Mouse (Mus musculus) kidney, adult 2 months (tissue): Measurements from ENCODE around the gene Kcng3. TPM values are rescaled to one million over a fixed set of nuclear protein-coding genes. Genes with fewer than 3 reads are reported as not detected.

Experiments used
- DNase-seq: peaks from one replicate; pipeline ENCODE4 v3.0.0; 2021
- H3K27ac ChIP-seq: fragments of 200-500 bp; 2 replicates; pipeline ENCODE4 v1.5.1; 2012; ENCODE audit warnings: low read depth, low read length, control low read depth, inconsistent platforms; ENCODE audit not compliant: insufficient read depth
- H3K27me3 ChIP-seq: fragments of 200-500 bp; replicated peaks from 2 replicates; pipeline ENCODE4 v1.6.1; 2012; ENCODE audit warnings: mild to moderate bottlenecking, moderate library complexity, low read length, inconsistent platforms; ENCODE audit not compliant: control insufficient read depth, insufficient read depth
- H3K36me3 ChIP-seq: fragments of 200-500 bp; 2 replicates; pipeline ENCODE4 v1.6.1; 2012; ENCODE audit warnings: mild to moderate bottlenecking, moderate library complexity, low read length, inconsistent platforms; ENCODE audit not compliant: control insufficient read depth, insufficient read depth
- H3K4me1 ChIP-seq: fragments of 200-500 bp; 2 replicates; pipeline ENCODE4 v1.6.1; 2011; ENCODE audit warnings: low read length; ENCODE audit not compliant: control insufficient read depth, insufficient read depth
- H3K4me3 ChIP-seq: fragments of 200-500 bp; 2 replicates; pipeline ENCODE4 v1.5.1; 2011; ENCODE audit warnings: mild to moderate bottlenecking, low read depth, low read length, control low read depth; ENCODE audit not compliant: insufficient read depth
- CTCF ChIP-seq: fragments of 200-500 bp; conservative IDR thresholded peaks from 2 replicates; pipeline ENCODE4 v1.5.1; 2011; ENCODE audit warnings: low read depth, mild to moderate bottlenecking, control low read depth, low read length, moderate library complexity, mixed read lengths; ENCODE audit not compliant: insufficient read depth, insufficient read length
- POLR2A ChIP-seq: fragments of 200-500 bp; IDR thresholded peaks from one replicate; pipeline ENCODE4 v1.6.1; 2011; ENCODE audit warnings: low read depth, low read length, control low read depth
- WGBS: fragments of 180-500 bp; shearing (Covaris S2); methylation state at CpG from one replicate; pipeline ENCODE4 v1.1.7; 2018; 5-methylcytosine and 5-hydroxymethylcytosine counted together
- polyA plus RNA-seq: library from polyadenylated mRNA; depleted of rRNA; stranded (reverse); fragments of >200 nt; gene quantifications from 2 replicates; pipeline ENCODE4 v1.2.3, GENCODE M21; 2012

Gene Kcng3
- polyA plus RNA-seq, 1 experiment: 0.08 TPM

GRCm38 (mm10) chr17:83554997-83555396 is 76.7 kb downstream of the Kcng3 start:
- Histone ChIP-seq H3K4me3 (no peak overlapping the region), H3K27me3 (no peaks in the 10 kb centered on the region), H3K27ac (no peak overlapping the region), H3K36me3 (no peaks in the 10 kb centered on the region), H3K4me1 (no peaks in the 10 kb centered on the region)
- 86% methylated on average over 7 of the region's 7 CpGs for WGBS
- TF ChIP-seq CTCF (no peak), POLR2A (no peak)
- DNase-seq: no peak

GRCm38 (mm10) chr17:83548501-83549233 is 83.0 kb downstream of the Kcng3 start:
- H3K27ac ChIP-seq: no peak overlapping the region
- H3K36me3 ChIP-seq: no peaks in the 10 kb centered on the region
- no peak overlapping the region for H3K4me3 ChIP-seq
- 64% methylated on average over 12 of the region's 12 CpGs for WGBS
- no peak for TF ChIP-seq POLR2A
- TF ChIP-seq CTCF: no peak
- no peak for DNase-seq
- no peaks in the 10 kb centered on the region for H3K4me1 ChIP-seq
- H3K27me3 ChIP-seq: no peaks in the 10 kb centered on the region

- 82% methylated on average over 10 of the region's 10 CpGs for WGBS
- Histone ChIP-seq H3K27ac (no peak overlapping the region), H3K27me3 (no peaks in the 10 kb centered on the region), H3K4me1 (no peaks in the 10 kb centered on the region), H3K36me3 (no peaks in the 10 kb centered on the region), H3K4me3 (no peak overlapping the region)
- DNase-seq: no peak
- TF ChIP-seq POLR2A: no peak
Measured at GRCm38 (mm10) chr17:83547145-83547544, 84.5 kb downstream of the Kcng3 start.

- DNase-seq: no peak
Measured at GRCm38 (mm10) chr17:83545756-83546742, 85.6 kb downstream of the Kcng3 start.

GRCm38 (mm10) chr17:83545259-83545658 is 86.4 kb downstream of the Kcng3 start:
- TF ChIP-seq CTCF (no peak), POLR2A (no peak)
- H3K36me3 ChIP-seq: no peaks in the 10 kb centered on the region
- 90% methylated on average over 6 of the region's 6 CpGs for WGBS
- H3K4me3 ChIP-seq: no peak overlapping the region
- no peak overlapping the region for H3K27ac ChIP-seq
- H3K4me1 ChIP-seq: no peaks in the 10 kb centered on the region
- no peaks in the 10 kb centered on the region for H3K27me3 ChIP-seq
- no peak for DNase-seq

More at GRCm38 (mm10) chr17:83545756-83546742, 85.6 kb downstream of the Kcng3 start:
- TF ChIP-seq POLR2A: no peak
- TF ChIP-seq CTCF: no peak
- no peaks in the 10 kb centered on the region for H3K27me3 ChIP-seq
- no peak overlapping the region for H3K27ac ChIP-seq
- no peaks in the 10 kb centered on the region for H3K36me3 ChIP-seq
- WGBS: 27% methylated on average over 35 of the region's 35 CpGs
- H3K4me3 ChIP-seq: peak overlapping the region; percentile 32
- H3K4me1 ChIP-seq: no peaks in the 10 kb centered on the region

- H3K36me3 ChIP-seq: no peaks in the 10 kb centered on the region
- no peaks in the 10 kb centered on the region for H3K27me3 ChIP-seq
- 85% methylated on average over 2 of the region's 2 CpGs for WGBS
- no peak overlapping the region for H3K27ac ChIP-seq
- DNase-seq: no peak
- H3K4me1 ChIP-seq: peaks cover 3% of the 10 kb centered on the region; the same call in 1 of the 2 replicates
- H3K4me3 ChIP-seq: no peak overlapping the region
- TF ChIP-seq CTCF (no peak), POLR2A (no peak)
Measured at GRCm38 (mm10) chr17:83542424-83542823, 89.3 kb downstream of the Kcng3 start.
